Mouse (Mus musculus) embryonic facial prominence, embryonic 11.5 days (tissue): ENCODE data around the gene Lrmda. TPM values are rescaled to one million over a fixed set of nuclear protein-coding genes. Genes with fewer than 3 reads are reported as not detected.

Source experiments
- ATAC-seq: fragments of 200-750 bp; cut with Nextera tagmentation; replicated peaks from 2 replicates; pipeline ENCODE4 v1.8.0; 2017; ENCODE audit warnings: low read depth; ENCODE audit not compliant: insufficient number of reproducible peaks, low FRiP score, low TSS enrichment
- DNase-seq: peaks from one replicate; pipeline ENCODE4 v3.0.0-alpha.2; 2015; ENCODE audit warnings: low spot score
- H3K27ac ChIP-seq: fragments of 300-500 bp; sonication (generic); replicated peaks from 2 replicates; pipeline ENCODE4 v1.5.1; 2014; ENCODE audit warnings: mild to moderate bottlenecking, low read depth, low read length, control low read depth
- H3K27me3 ChIP-seq: fragments of 300-500 bp; sonication (generic); 2 replicates; pipeline ENCODE4 v1.6.1; 2014; ENCODE audit warnings: mild to moderate bottlenecking, low read length, moderate library complexity, mixed read lengths; ENCODE audit not compliant: control insufficient read depth, insufficient read depth
- H3K36me3 ChIP-seq: fragments of 300-500 bp; sonication (generic); replicated peaks from 2 replicates; pipeline ENCODE4 v1.6.1; 2014; ENCODE audit warnings: low read depth, mild to moderate bottlenecking, low read length, moderate library complexity, mixed read lengths; ENCODE audit not compliant: control insufficient read depth, insufficient read depth
- H3K4me1 ChIP-seq: fragments of 300-500 bp; sonication (generic); 2 replicates; pipeline ENCODE4 v1.6.1; 2014; ENCODE audit warnings: low read length, mixed read lengths; ENCODE audit not compliant: control insufficient read depth, insufficient read depth
- H3K4me2 ChIP-seq: fragments of 300-500 bp; sonication (generic); 2 replicates; pipeline ENCODE4 v1.6.1; 2014; ENCODE audit warnings: low read depth, mild to moderate bottlenecking, control low read depth, low read length, moderate library complexity
- H3K4me3 ChIP-seq: fragments of 300-500 bp; sonication (generic); 2 replicates; pipeline ENCODE4 v1.5.1; 2014; ENCODE audit warnings: low read depth, low read length, control low read depth
- H3K9ac ChIP-seq: fragments of 300-500 bp; sonication (generic); replicated peaks from 2 replicates; pipeline ENCODE4 v1.6.1; 2014; ENCODE audit warnings: mild to moderate bottlenecking, control low read depth, low read length
- H3K9me3 ChIP-seq: fragments of 300-500 bp; sonication (generic); replicated peaks from 2 replicates; pipeline ENCODE4 v1.6.1; 2016; ENCODE audit warnings: mild to moderate bottlenecking, low read length, inconsistent platforms, mixed read lengths; ENCODE audit not compliant: control insufficient read depth
- WGBS: fragments of 180-500 bp; shearing (Covaris S2); extraction: QIAGEN DNeasy Blood & Tissue Kit; methylation state at CpG from one replicate; pipeline ENCODE4 v1.1.7; 2014; 5-methylcytosine and 5-hydroxymethylcytosine counted together
- polyA plus RNA-seq: library from polyadenylated mRNA; unstranded; fragments of >200 nt; fragmentation: Nextera tagmentation; extraction: Ambion mirVana; gene quantifications from 2 replicates; pipeline ENCODE4 v1.2.1, GENCODE M21; 2014

Gene Lrmda
- polyA plus RNA-seq, 1 experiment from 2014 or later, result 0.22 TPM

DNA sequence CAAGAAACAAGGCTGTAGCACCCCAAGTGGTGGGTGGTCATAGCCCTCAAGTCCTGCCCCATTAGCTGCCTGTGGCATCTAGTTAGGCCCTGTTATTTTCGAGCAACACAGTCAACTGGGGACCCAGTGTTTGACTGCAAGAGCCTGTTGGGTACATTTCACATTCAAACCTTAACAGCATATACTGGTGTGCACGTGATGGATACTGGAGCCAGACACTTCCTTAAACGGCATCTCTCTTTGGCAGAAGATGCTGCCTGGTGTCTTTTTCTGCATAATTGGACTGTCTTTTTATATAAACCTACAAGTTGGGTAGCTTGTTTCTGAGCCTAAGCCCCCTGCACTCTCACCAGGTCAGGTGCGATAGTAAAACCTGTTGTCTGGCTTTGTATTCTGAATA lies 532.8 kb downstream of the Lrmda start:
- no peak for ATAC-seq
- Histone ChIP-seq H3K27ac (no peak overlapping the region), H3K36me3 (no peaks in the 10 kb centered on the region)

DNA sequence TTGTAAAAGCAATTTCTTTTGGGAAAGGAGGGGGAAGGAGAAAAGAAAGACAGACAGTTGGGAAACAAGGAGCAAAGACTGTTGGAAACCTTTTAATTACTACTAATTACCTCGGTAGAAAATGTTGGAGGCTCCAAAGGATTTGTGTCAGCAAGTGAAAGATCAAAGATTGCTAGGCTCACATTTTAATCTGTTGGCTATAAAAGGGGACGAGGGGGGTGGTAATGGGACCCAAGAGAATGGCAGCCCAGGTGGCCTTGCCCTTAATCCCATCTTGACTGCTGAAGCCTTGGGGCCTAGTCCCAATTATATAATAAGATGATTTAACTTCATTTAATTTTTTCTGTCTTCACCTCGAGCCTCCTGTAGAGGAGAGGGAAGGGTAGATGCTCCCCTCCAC lies 533.3 kb downstream of the Lrmda start:
- H3K4me1 ChIP-seq, result no peaks in the 10 kb centered on the region
- no peak overlapping the region for H3K4me3 ChIP-seq
- H3K4me2 ChIP-seq, result no peak overlapping the region
- no peak overlapping the region for H3K27ac ChIP-seq
- no peak for ATAC-seq
- H3K9ac ChIP-seq, result no peak overlapping the region
- no peaks in the 10 kb centered on the region for H3K36me3 ChIP-seq
- no peaks in the 10 kb centered on the region for H3K27me3 ChIP-seq
- no peak for DNase-seq
- 25% methylated on average over 3 of the region's 3 CpGs for WGBS
- H3K9me3 ChIP-seq, result no peaks in the 10 kb centered on the region

More for the DNA sequence above, 532.8 kb downstream of the Lrmda start:
- WGBS, result 64% methylated on average over 4 of the region's 4 CpGs
- no peak for DNase-seq
- no peak overlapping the region for H3K4me3 ChIP-seq
- H3K4me1 ChIP-seq, result no peaks in the 10 kb centered on the region
- no peak overlapping the region for H3K9ac ChIP-seq
- no peaks in the 10 kb centered on the region for H3K27me3 ChIP-seq
- H3K4me2 ChIP-seq, result no peak overlapping the region
- H3K9me3 ChIP-seq, result no peaks in the 10 kb centered on the region

DNA sequence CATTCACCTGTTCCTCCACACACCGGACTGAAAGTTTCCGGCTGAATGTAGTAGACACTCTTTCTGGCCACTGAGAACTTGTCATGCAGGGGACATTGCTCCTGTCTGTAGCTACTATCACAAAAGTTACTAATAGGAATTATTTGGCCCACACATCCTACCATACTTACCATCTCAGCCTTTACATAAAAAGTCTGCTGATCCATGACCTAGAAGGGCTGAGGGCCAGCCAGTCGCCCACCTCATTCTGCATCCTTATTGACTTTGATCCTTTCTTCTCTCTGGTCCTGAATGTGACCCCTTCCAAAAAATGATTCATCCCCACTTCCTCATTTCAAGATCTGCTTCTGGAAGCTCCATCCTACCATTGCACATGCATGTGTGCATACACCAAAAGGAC lies 534.2 kb downstream of the Lrmda start:
- 90% methylated on average over 3 of the region's 3 CpGs for WGBS
- H3K36me3 ChIP-seq, result no peaks in the 10 kb centered on the region
- DNase-seq, result no peak

DNA sequence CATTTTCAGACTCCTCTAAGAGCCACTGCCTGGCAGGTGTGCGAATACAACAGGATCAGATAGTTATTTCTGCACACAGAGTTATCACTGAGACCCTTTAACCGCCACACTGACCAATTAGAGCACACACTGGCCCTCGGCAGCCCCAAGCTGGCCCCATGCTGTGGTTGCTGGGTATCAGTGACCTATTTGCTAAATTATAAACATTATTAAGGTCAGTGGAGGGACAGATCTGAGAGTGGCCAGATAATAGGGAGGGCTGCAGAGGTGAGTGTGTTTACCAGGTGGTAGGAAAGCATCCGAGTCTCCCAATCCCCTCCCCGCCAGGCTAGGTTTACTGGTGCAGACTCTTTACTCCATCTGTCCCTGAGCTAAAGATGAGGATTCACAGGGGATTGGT lies 553.0 kb downstream of the Lrmda start:
- Histone ChIP-seq H3K36me3 (no peaks in the 10 kb centered on the region), H3K9ac (no peak overlapping the region), H3K9me3 (no peaks in the 10 kb centered on the region), H3K27me3 (no peaks in the 10 kb centered on the region), H3K4me2 (no peak overlapping the region), H3K27ac (no peak overlapping the region), H3K4me1 (no peaks in the 10 kb centered on the region; the same call in 1 of the 2 replicates), H3K4me3 (no peak overlapping the region)
- 58% methylated on average over 5 of the region's 5 CpGs for WGBS
- ATAC-seq (no peak), DNase-seq (no peak)

More for the DNA sequence above, 534.2 kb downstream of the Lrmda start:
- H3K9me3 ChIP-seq, result no peaks in the 10 kb centered on the region
- no peaks in the 10 kb centered on the region for H3K27me3 ChIP-seq
- H3K4me3 ChIP-seq, result no peak overlapping the region
- ATAC-seq, result no peak
- H3K4me1 ChIP-seq, result no peaks in the 10 kb centered on the region
- H3K9ac ChIP-seq, result no peak overlapping the region
- no peak overlapping the region for H3K27ac ChIP-seq
- no peak overlapping the region for H3K4me2 ChIP-seq

DNA sequence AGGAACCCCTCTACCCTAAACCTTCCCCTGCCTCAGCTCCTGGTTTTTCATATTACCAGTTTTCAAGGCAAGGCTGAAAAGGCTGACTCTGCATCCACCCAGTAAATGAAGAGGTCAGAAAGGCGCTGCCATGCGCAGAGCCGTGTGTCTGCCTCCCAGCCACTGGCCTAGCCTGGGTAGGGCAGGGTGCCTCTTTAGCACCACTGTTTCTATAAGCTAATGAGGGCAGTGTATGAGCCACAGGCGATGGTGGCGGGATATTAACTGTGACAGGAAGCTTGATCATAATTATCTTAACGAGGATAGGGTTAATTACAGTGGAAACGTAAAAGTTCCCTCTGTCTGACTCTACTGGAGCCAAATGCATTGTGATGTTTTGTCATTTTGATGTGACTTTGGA lies 554.1 kb downstream of the Lrmda start:
- DNase-seq (no peak), ATAC-seq (no peak)
- no peaks in the 10 kb centered on the region for H3K9me3 ChIP-seq
- no peaks in the 10 kb centered on the region for H3K27me3 ChIP-seq
- H3K4me3 ChIP-seq, result no peak overlapping the region
- no peaks in the 10 kb centered on the region for H3K36me3 ChIP-seq
- WGBS, result 72% methylated on average over 7 of the region's 7 CpGs
- no peak overlapping the region for H3K9ac ChIP-seq
- no peak overlapping the region for H3K4me2 ChIP-seq
- no peaks in the 10 kb centered on the region; the same call in 1 of the 2 replicates for H3K4me1 ChIP-seq
- no peak overlapping the region for H3K27ac ChIP-seq

DNA sequence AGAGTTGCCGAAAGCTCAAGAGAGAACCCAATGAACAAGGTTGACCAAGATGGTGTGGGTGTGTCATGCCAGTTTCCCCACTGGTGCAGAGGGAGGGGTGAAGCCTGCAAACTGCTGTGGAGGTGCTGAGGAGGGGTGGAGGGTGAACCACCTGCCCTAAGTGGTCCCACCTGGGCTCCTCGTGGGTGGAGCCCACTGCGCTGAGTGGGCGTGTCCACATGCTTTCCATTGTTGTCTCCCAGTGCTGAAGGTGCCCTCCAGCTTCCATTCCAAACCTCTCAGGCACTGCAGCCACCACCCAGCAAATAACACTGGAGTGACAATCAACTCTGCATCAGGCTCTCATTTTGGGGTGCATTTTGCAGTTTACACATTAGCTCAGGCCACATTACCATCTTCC lies 554.5 kb downstream of the Lrmda start:
- H3K36me3 ChIP-seq, result no peaks in the 10 kb centered on the region
- ATAC-seq (no peak), DNase-seq (no peak)
- H3K27me3 ChIP-seq, result no peaks in the 10 kb centered on the region
- H3K4me3 ChIP-seq, result no peak overlapping the region
- H3K9me3 ChIP-seq, result no peaks in the 10 kb centered on the region
- no peak overlapping the region for H3K27ac ChIP-seq
- no peak overlapping the region for H3K9ac ChIP-seq
- H3K4me2 ChIP-seq, result no peak overlapping the region
- WGBS, result 80% methylated on average over 4 of the region's 4 CpGs
- H3K4me1 ChIP-seq, result no peaks in the 10 kb centered on the region; the same call in 1 of the 2 replicates

DNA sequence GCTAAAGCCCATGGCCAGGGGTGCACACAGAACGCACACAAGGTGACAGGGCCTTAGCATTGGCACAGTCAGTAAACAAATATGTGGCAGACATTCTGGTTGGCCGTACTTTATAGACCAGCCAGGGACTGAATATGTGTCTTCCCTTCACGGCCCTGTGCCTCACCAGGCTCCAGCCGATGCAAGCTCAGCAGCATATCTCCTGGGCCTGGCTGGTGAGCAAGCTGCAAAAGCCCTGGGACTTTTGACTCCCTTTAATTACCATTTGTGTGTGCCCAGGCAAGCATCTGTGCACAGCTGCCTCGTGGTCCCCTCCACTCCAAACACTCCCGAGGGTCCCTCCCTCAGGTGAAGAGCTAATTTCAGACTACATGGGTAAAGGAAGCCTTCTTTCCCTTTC lies 556.9 kb downstream of the Lrmda start:
- DNase-seq (no peak), ATAC-seq (no peak)
- H3K27me3 ChIP-seq, result no peaks in the 10 kb centered on the region
- no peaks in the 10 kb centered on the region for H3K9me3 ChIP-seq
- H3K4me3 ChIP-seq, result no peak overlapping the region
- no peak overlapping the region for H3K9ac ChIP-seq
- no peak overlapping the region for H3K27ac ChIP-seq
- H3K4me1 ChIP-seq, result no peaks in the 10 kb centered on the region; the same call in 1 of the 2 replicates
- H3K36me3 ChIP-seq, result no peaks in the 10 kb centered on the region
- no peak overlapping the region for H3K4me2 ChIP-seq
- whole genome bisulfite sequencing, result 29% methylated on average over 6 of the region's 6 CpGs

DNA sequence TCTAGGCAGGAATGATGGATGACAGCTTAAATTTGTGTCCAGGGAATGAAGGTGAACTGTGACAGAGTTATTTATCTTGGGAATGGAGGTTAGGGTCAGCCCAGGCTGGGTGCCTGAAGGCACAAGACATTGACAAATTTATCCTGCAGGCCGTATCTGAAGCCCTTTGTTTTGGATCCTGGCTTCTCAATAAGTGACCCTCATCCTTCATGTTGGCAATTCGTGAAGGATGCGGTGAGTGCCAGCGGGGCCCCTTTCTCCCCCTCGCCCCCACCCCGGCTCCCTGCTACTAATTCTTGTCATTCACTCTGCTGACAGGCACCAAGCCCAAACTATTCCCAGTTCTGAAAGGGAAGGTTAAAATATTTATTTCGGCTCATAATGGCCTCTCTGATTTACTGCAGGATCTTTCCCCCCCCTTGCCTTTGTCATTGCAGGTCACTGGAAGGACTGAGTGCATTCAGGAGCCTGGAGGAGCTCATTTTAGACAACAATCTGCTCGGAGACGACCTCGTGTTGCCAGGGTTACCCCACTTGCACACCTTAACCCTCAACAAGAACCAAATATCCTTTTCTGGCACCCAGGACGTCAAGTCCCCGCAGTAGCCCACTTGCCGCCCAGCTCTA lies 558.0 kb downstream of the Lrmda start:
- ATAC-seq (peak; percentile 30; the same call in 1 of the 2 replicates), DNase-seq (no peak)
- no peak overlapping the region for H3K4me2 ChIP-seq
- no peak overlapping the region for H3K9ac ChIP-seq
- H3K4me3 ChIP-seq, result no peak overlapping the region
- H3K36me3 ChIP-seq, result no peaks in the 10 kb centered on the region
- H3K4me1 ChIP-seq, result no peaks in the 10 kb centered on the region; the same call in 1 of the 2 replicates
- H3K9me3 ChIP-seq, result no peaks in the 10 kb centered on the region
- no peak overlapping the region for H3K27ac ChIP-seq
- WGBS, result 28% methylated on average over 13 of the region's 13 CpGs
- no peaks in the 10 kb centered on the region for H3K27me3 ChIP-seq
